Mouse (Mus musculus): ENCODE results near the gene Dus4l.
"Not testable (repeated sequence)": the region's sequence is repeated elsewhere in the genome, so short reads cannot be mapped to it uniquely, and the experiment has no call there.

Dus4l gene

GRCm38 (mm10) chr12:31654197-31654964 is at the start of gene Dus4l, which contains the start of gene Cog5:
Dus4l (minus strand) TSS chr12:31654826.
Cog5 (plus strand) TSS chr12:31654869.
- in situ Hi-C loops (cut with MboI; ENCODE audit: low pct_unique_long_range_greater_than_20kb in 1 of 2, low sequenced_read_pairs in 2 of 2, unreplicated experiment in 1 of 2): no loop called here

- in situ Hi-C loops (cut with MboI; ENCODE audit: low pct_unique_long_range_greater_than_20kb in 1 of 2, low sequenced_read_pairs in 2 of 2, unreplicated experiment in 1 of 2): loop anchor here in 1 of 2 experiments (25.0 kb wide), 1 partner anchor 192 kb away; no protein-coding TSS in a partner anchor
Observed at GRCm38 (mm10) chr12:31703904-31704303, 49.3 kb upstream of the Dus4l start.

GRCm38 (mm10) chr12:31701411-31701810 is 46.8 kb upstream of the Dus4l start:
- in situ Hi-C loops (cut with MboI; ENCODE audit: low pct_unique_long_range_greater_than_20kb in 1 of 2, low sequenced_read_pairs in 2 of 2, unreplicated experiment in 1 of 2): loop anchor here in 1 of 2 experiments (25.0 kb wide), 1 partner anchor 189 kb away; no protein-coding TSS in a partner anchor

GRCm38 (mm10) chr12:31700623-31701347 is 46.2 kb upstream of the Dus4l start:
- in situ Hi-C loops (cut with MboI; ENCODE audit: low pct_unique_long_range_greater_than_20kb in 1 of 2, low sequenced_read_pairs in 2 of 2, unreplicated experiment in 1 of 2): loop anchor here in 1 of 2 experiments (25.0 kb wide), 1 partner anchor 188 kb away; no protein-coding TSS in a partner anchor

- in situ Hi-C loops (cut with MboI; ENCODE audit: low pct_unique_long_range_greater_than_20kb in 1 of 2, low sequenced_read_pairs in 2 of 2, unreplicated experiment in 1 of 2): no loop called here
Observed at GRCm38 (mm10) chr12:31693278-31693677, 38.7 kb upstream of the Dus4l start.

GRCm38 (mm10) chr12:31686679-31687078 is 32.1 kb upstream of the Dus4l start:
- in situ Hi-C loops (cut with MboI; ENCODE audit: low pct_unique_long_range_greater_than_20kb in 1 of 2, low sequenced_read_pairs in 2 of 2, unreplicated experiment in 1 of 2): no loop called here

- in situ Hi-C loops (cut with MboI; ENCODE audit: low pct_unique_long_range_greater_than_20kb in 1 of 2, low sequenced_read_pairs in 2 of 2, unreplicated experiment in 1 of 2): no loop called here
Observed at GRCm38 (mm10) chr12:31667187-31667586, 12.6 kb upstream of the Dus4l start.

- in situ Hi-C loops (cut with MboI; ENCODE audit: low pct_unique_long_range_greater_than_20kb in 1 of 2, low sequenced_read_pairs in 2 of 2, unreplicated experiment in 1 of 2): no loop called here
Observed at GRCm38 (mm10) chr12:31665999-31666398, 11.4 kb upstream of the Dus4l start.

- in situ Hi-C loops (cut with MboI; ENCODE audit: low pct_unique_long_range_greater_than_20kb in 1 of 2, low sequenced_read_pairs in 2 of 2, unreplicated experiment in 1 of 2): no loop called here
Observed at GRCm38 (mm10) chr12:31656841-31657240, 2.2 kb upstream of the Dus4l start.

GRCm38 (mm10) chr12:31654965-31655477 is 395 bp upstream of the Dus4l start:
- in situ Hi-C loops (cut with MboI; ENCODE audit: low pct_unique_long_range_greater_than_20kb in 1 of 2, low sequenced_read_pairs in 2 of 2, unreplicated experiment in 1 of 2): no loop called here

- in situ Hi-C loops (cut with MboI; ENCODE audit: low pct_unique_long_range_greater_than_20kb in 1 of 2, low sequenced_read_pairs in 2 of 2, unreplicated experiment in 1 of 2): no loop called here
Observed at GRCm38 (mm10) chr12:31653611-31654010, 1.0 kb downstream of the Dus4l start.

GRCm38 (mm10) chr12:31635240-31635607 is 19.4 kb downstream of the Dus4l start:
- in situ Hi-C loops (cut with MboI; ENCODE audit: low pct_unique_long_range_greater_than_20kb in 1 of 2, low sequenced_read_pairs in 2 of 2, unreplicated experiment in 1 of 2): no loop called here

- in situ Hi-C loops (cut with MboI; ENCODE audit: low pct_unique_long_range_greater_than_20kb in 1 of 2, low sequenced_read_pairs in 2 of 2, unreplicated experiment in 1 of 2): no loop called here
Observed at GRCm38 (mm10) chr12:31634343-31635239, 20.0 kb downstream of the Dus4l start, which contains the start of gene Bcap29. Bcap29 (minus strand) TSS chr12:31634658.

- in situ Hi-C loops (cut with MboI; ENCODE audit: low pct_unique_long_range_greater_than_20kb in 1 of 2, low sequenced_read_pairs in 2 of 2, unreplicated experiment in 1 of 2): no loop called here
Observed at GRCm38 (mm10) chr12:31633970-31634342, 20.7 kb downstream of the Dus4l start.

GRCm38 (mm10) chr12:31628396-31628795 is 26.2 kb downstream of the Dus4l start:
- in situ Hi-C loops (cut with MboI; ENCODE audit: low pct_unique_long_range_greater_than_20kb in 1 of 2, low sequenced_read_pairs in 2 of 2, unreplicated experiment in 1 of 2): not testable (repeated sequence)

- in situ Hi-C loops (cut with MboI; ENCODE audit: low pct_unique_long_range_greater_than_20kb in 1 of 2, low sequenced_read_pairs in 2 of 2, unreplicated experiment in 1 of 2): no loop called here
Observed at GRCm38 (mm10) chr12:31625016-31625415, 29.6 kb downstream of the Dus4l start.

GRCm38 (mm10) chr12:31620106-31620505 is 34.5 kb downstream of the Dus4l start:
- in situ Hi-C loops (cut with MboI; ENCODE audit: low pct_unique_long_range_greater_than_20kb in 1 of 2, low sequenced_read_pairs in 2 of 2, unreplicated experiment in 1 of 2): no loop called here

GRCm38 (mm10) chr12:31613353-31613752 is 41.3 kb downstream of the Dus4l start:
- in situ Hi-C loops (cut with MboI; ENCODE audit: low pct_unique_long_range_greater_than_20kb in 1 of 2, low sequenced_read_pairs in 2 of 2, unreplicated experiment in 1 of 2): no loop called here

Measured in mouse embryonic stem cell (cell line).